Mouse (Mus musculus): ENCODE results near the gene Gm11595. TPM values are rescaled to one million over a fixed set of nuclear protein-coding genes. Genes with fewer than 3 reads are reported as not detected.
"Not testable (repeated sequence)": the region's sequence is repeated elsewhere in the genome, so short reads cannot be mapped to it uniquely, and the experiment has no call there.

Gm11595 gene
- polyA plus RNA-seq (2015; fragmentation: Nextera tagmentation; extraction: Ambion mirVana): not detected in 2 replicates

GRCm38 (mm10) chr11:99772813-99773212 is at the start of gene Gm11595:
Gene Gm11595 (minus strand): TSS chr11:99772913.
- not testable (repeated sequence) for H3K27me3 ChIP-seq; H3K36me3 ChIP-seq; H3K9me3 ChIP-seq; H3K4me2 ChIP-seq; ATAC-seq (ENCODE audit: low FRiP score, low read depth); H3K4me1 ChIP-seq (replicated peaks); H3K27ac ChIP-seq (replicated peaks); H3K4me3 ChIP-seq; H3K9ac ChIP-seq

GRCm38 (mm10) chr11:99815566-99815965 is 42.9 kb upstream of the Gm11595 start, which contains the start of gene Gm11564:
Gene Gm11564 (minus strand): TSS chr11:99815666.
- H3K36me3 ChIP-seq; ATAC-seq (ENCODE audit: low FRiP score, low read depth); H3K27me3 ChIP-seq; H3K9me3 ChIP-seq; H3K4me1 ChIP-seq (replicated peaks); H3K4me3 ChIP-seq; H3K4me2 ChIP-seq; H3K27ac ChIP-seq (replicated peaks); H3K9ac ChIP-seq: not testable (repeated sequence)
- 90% methylated on average over 2 of the region's 2 CpGs for WGBS

- not testable (repeated sequence) for H3K4me3 ChIP-seq; H3K36me3 ChIP-seq; H3K27me3 ChIP-seq; H3K27ac ChIP-seq (replicated peaks); ATAC-seq (ENCODE audit: low FRiP score, low read depth); H3K9me3 ChIP-seq; H3K4me1 ChIP-seq (replicated peaks); H3K4me2 ChIP-seq; H3K9ac ChIP-seq
Observed at GRCm38 (mm10) chr11:99809792-99810191, 37.1 kb upstream of the Gm11595 start, which contains the start of gene Krtap4-13. Gene Krtap4-13 (minus strand): TSS chr11:99809892.

DNA sequence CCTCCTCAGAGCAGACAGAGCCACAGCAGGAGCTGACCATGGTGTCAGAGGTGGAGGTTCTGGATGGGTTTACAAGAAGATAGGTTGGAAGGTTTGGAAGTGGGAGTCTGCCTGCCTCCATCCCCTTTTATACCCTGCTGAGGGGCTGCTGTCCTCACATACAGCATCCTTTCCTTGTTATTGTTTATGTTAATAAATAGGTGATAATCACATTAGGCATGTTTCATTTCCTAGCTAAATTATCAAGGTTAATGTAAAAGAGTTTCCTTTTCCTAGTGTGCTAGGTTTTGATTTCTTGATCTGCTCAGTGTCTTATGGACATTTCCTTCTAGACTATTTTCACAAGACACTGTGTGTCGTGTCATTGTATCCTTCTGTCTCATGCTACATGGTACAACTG is 31.6 kb upstream of the Gm11595 start, which contains the start of gene Gm11554:
TSS of gene Gm11554 (minus strand) at position 101 of the 400 bp plus-strand sequence.
- not testable (repeated sequence) for H3K9ac ChIP-seq; H3K4me1 ChIP-seq (replicated peaks); H3K36me3 ChIP-seq; H3K9me3 ChIP-seq; H3K4me3 ChIP-seq; H3K4me2 ChIP-seq; ATAC-seq (ENCODE audit: low FRiP score, low read depth); H3K27ac ChIP-seq (replicated peaks); H3K27me3 ChIP-seq
- WGBS: no CpG with 5 or more reads among the region's 1 CpGs

- not testable (repeated sequence) for H3K4me3 ChIP-seq; ATAC-seq (ENCODE audit: low FRiP score, low read depth)
- no CpG with 5 or more reads among the region's 1 CpGs for WGBS
Observed at GRCm38 (mm10) chr11:99798832-99799231, 26.1 kb upstream of the Gm11595 start, which contains the start of gene Gm11569. Gene Gm11569 (minus strand): TSS chr11:99798932.

GRCm38 (mm10) chr11:99793367-99793766 is 20.7 kb upstream of the Gm11595 start, which contains the start of gene Gm11596:
Gene Gm11596 (minus strand): TSS chr11:99793467.
- H3K4me3 ChIP-seq: no peak within 1 kb of the TSS
- no peak within 1 kb of the TSS for H3K4me2 ChIP-seq
- H3K27ac ChIP-seq (replicated peaks): no peak within 1 kb of the TSS
- no peaks in the 10 kb centered on the region for H3K27me3 ChIP-seq
- no peaks in the 10 kb centered on the region for H3K36me3 ChIP-seq
- H3K9me3 ChIP-seq: no peaks in the 10 kb centered on the region
- no peak within 1 kb of the TSS for H3K9ac ChIP-seq
- ATAC-seq (ENCODE audit: low FRiP score, low read depth): no peak
- 86% methylated on average over 2 of the region's 2 CpGs for WGBS
- no peaks in the 10 kb centered on the region for H3K4me1 ChIP-seq (replicated peaks)

More at GRCm38 (mm10) chr11:99798832-99799231, 26.1 kb upstream of the Gm11595 start, which contains the start of gene Gm11569:
- H3K36me3 ChIP-seq; H3K9ac ChIP-seq; H3K27me3 ChIP-seq; H3K4me2 ChIP-seq; H3K9me3 ChIP-seq; H3K4me1 ChIP-seq (replicated peaks); H3K27ac ChIP-seq (replicated peaks): not testable (repeated sequence)

- not testable (repeated sequence) for H3K4me3 ChIP-seq; H3K4me1 ChIP-seq (replicated peaks); H3K4me2 ChIP-seq; H3K36me3 ChIP-seq; H3K27me3 ChIP-seq; H3K9me3 ChIP-seq; H3K27ac ChIP-seq (replicated peaks); ATAC-seq (ENCODE audit: low FRiP score, low read depth); H3K9ac ChIP-seq
Observed at GRCm38 (mm10) chr11:99784900-99785299, 12.2 kb upstream of the Gm11595 start, which contains the start of gene Krtap4-9. Gene Krtap4-9 (plus strand): TSS chr11:99785200.

- Histone ChIP-seq H3K4me3 (no peak within 1 kb of the TSS), H3K36me3 (no peaks in the 10 kb centered on the region), H3K4me1 (replicated peaks) (no peaks in the 10 kb centered on the region), H3K9me3 (no peaks in the 10 kb centered on the region), H3K27ac (replicated peaks) (no peak within 1 kb of the TSS), H3K4me2 (no peak within 1 kb of the TSS), H3K9ac (no peak within 1 kb of the TSS), H3K27me3 (no peaks in the 10 kb centered on the region)
- no peak for ATAC-seq (ENCODE audit: low FRiP score, low read depth)
- WGBS: 99% methylated on average over 2 of the region's 2 CpGs
Observed at GRCm38 (mm10) chr11:99780604-99781003, 7.9 kb upstream of the Gm11595 start, which contains the start of gene Krtap4-8. Gene Krtap4-8 (minus strand): TSS chr11:99780704.

GRCm38 (mm10) chr11:99778401-99778800 is 5.7 kb upstream of the Gm11595 start:
- H3K27me3 ChIP-seq: no peaks in the 10 kb centered on the region
- WGBS: 43% methylated on average over 7 of the region's 7 CpGs
- no peak overlapping the region for H3K27ac ChIP-seq (replicated peaks)
- no peaks in the 10 kb centered on the region for H3K9me3 ChIP-seq
- no peak overlapping the region for H3K4me2 ChIP-seq
- no peak overlapping the region for H3K4me3 ChIP-seq
- no peaks in the 10 kb centered on the region for H3K4me1 ChIP-seq (replicated peaks)
- no peak for ATAC-seq (ENCODE audit: low FRiP score, low read depth)
- H3K36me3 ChIP-seq: no peaks in the 10 kb centered on the region
- H3K9ac ChIP-seq: no peak overlapping the region

DNA sequence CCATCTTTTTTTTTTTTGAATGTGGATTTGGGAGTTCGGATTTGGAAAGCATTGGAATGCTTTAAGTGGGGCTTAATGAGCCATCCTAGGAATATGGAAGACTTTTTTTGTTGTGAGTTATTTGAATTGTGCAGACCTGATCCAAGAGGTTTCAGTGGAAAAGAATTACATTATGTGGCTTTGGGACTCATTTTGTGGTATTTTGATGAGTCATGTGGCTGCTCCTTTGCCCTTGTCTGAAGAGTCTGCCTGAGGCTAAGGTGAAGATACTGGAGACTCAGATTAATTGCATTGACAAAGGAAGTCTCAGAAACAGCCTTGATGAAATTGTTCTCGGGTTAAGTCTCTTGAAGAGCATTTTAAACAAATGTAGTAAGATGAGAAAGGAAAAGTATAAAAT is 4.3 kb downstream of the Gm11595 start:
- WGBS: 82% methylated on average over 2 of the region's 2 CpGs

GRCm38 (mm10) chr11:99758877-99759276 is 13.8 kb downstream of the Gm11595 start:
- Histone ChIP-seq H3K36me3 (no peaks in the 10 kb centered on the region), H3K4me1 (replicated peaks) (no peaks in the 10 kb centered on the region), H3K27me3 (no peaks in the 10 kb centered on the region), H3K4me2 (no peak overlapping the region), H3K9me3 (no peaks in the 10 kb centered on the region), H3K27ac (replicated peaks) (no peak overlapping the region), H3K4me3 (no peak overlapping the region), H3K9ac (no peak overlapping the region)
- ATAC-seq (ENCODE audit: low FRiP score, low read depth): no peak
- 96% methylated on average over 1 of the region's 1 CpGs for WGBS

More for the DNA sequence above, 4.3 kb downstream of the Gm11595 start:
- no peak overlapping the region for H3K27ac ChIP-seq (replicated peaks)
- H3K9ac ChIP-seq: no peak overlapping the region
- no peaks in the 10 kb centered on the region for H3K27me3 ChIP-seq
- no peaks in the 10 kb centered on the region for H3K4me1 ChIP-seq (replicated peaks)
- no peak overlapping the region for H3K4me3 ChIP-seq
- no peak for ATAC-seq (ENCODE audit: low FRiP score, low read depth)
- H3K9me3 ChIP-seq: no peaks in the 10 kb centered on the region
- no peaks in the 10 kb centered on the region for H3K36me3 ChIP-seq
- H3K4me2 ChIP-seq: no peak overlapping the region

DNA sequence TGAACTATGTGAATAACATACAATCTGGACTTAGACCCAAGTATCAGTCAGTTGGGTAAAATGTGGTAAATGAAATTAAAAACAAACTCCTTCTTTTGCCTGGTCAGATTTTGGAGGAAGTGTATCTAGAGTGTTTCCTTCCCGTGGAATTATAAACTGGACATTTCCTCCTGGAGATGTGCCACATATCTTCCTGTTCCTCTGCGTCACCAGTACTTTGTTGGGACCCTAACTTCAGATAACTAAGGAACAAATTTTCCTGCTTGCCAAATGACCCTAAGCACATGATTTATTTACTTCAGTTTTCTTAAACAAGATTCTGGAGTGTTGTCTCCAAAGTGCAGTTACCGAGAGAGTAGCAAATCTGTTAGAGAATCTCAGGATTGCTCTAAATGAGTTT is 28.7 kb downstream of the Gm11595 start:
- Histone ChIP-seq H3K36me3 (no peaks in the 10 kb centered on the region), H3K4me3 (no peak overlapping the region), H3K9me3 (no peaks in the 10 kb centered on the region), H3K27me3 (no peaks in the 10 kb centered on the region), H3K4me2 (no peak overlapping the region), H3K9ac (no peak overlapping the region), H3K4me1 (replicated peaks) (no peaks in the 10 kb centered on the region), H3K27ac (replicated peaks) (no peak overlapping the region)
- 93% methylated on average over 3 of the region's 3 CpGs for WGBS
- ATAC-seq (ENCODE audit: low FRiP score, low read depth): no peak

GRCm38 (mm10) chr11:99734190-99734589 is 38.5 kb downstream of the Gm11595 start, which contains the start of gene Gm14180:
Gene Gm14180 (minus strand): TSS chr11:99734290.
- ATAC-seq (ENCODE audit: low FRiP score, low read depth): no peak
- H3K9ac ChIP-seq: no peak within 1 kb of the TSS
- H3K4me3 ChIP-seq: no peak within 1 kb of the TSS
- no peaks in the 10 kb centered on the region for H3K9me3 ChIP-seq
- no peaks in the 10 kb centered on the region for H3K27me3 ChIP-seq
- H3K4me1 ChIP-seq (replicated peaks): no peaks in the 10 kb centered on the region
- H3K36me3 ChIP-seq: no peaks in the 10 kb centered on the region
- no peak within 1 kb of the TSS for H3K4me2 ChIP-seq
- no peak within 1 kb of the TSS for H3K27ac ChIP-seq (replicated peaks)
- WGBS: 48% methylated on average over 2 of the region's 2 CpGs

Data from hindbrain, embryonic 15.5 days (tissue).